Mouse (Mus musculus) cortical plate, adult 2 months (tissue): ENCODE results near the gene Nipal3.

Source experiments
- CTCF ChIP-seq: fragments of 200-500 bp; IDR thresholded peaks from 2 replicates; pipeline ENCODE4 v1.5.1; 2011; ENCODE audit warnings: mild to moderate bottlenecking, control low read depth, low read length; ENCODE audit not compliant: insufficient read depth; ENCODE audit errors: extremely low read depth
- POLR2A ChIP-seq: fragments of 200-500 bp; IDR thresholded peaks from 2 replicates; pipeline ENCODE4 v1.6.1; 2011; ENCODE audit warnings: mild to moderate bottlenecking, low read length, control low read depth; ENCODE audit not compliant: insufficient read depth; ENCODE audit errors: extremely low read depth

DNA sequence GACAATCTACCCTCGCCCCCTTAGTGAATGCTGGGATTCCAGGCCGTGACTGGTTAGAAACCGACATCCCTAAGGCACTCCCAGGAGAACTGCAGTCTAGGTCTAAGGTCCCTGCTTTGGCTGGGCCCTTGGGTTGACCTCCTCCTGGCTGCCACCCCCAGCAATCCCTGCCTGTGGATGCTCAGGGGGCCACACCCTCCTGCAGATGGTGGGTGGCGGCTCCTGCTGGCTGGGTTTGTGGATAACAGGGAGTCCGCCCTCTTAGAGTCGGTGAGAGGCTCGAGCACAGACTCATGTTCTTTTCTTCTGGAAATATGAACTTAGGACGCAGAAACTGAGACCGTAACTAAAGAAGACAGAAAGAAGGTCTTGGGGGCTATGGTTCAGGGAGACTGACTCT lies 14.5 kb downstream of the Nipal3 start:
- TF ChIP-seq CTCF (no peak), POLR2A (no peak)
